Mouse (Mus musculus): ENCODE measurements around the gene Npl. TPM values are rescaled to one million over a fixed set of nuclear protein-coding genes. Genes with fewer than 3 reads are reported as not detected.
"Not testable (repeated sequence)": the region's sequence is repeated elsewhere in the genome, so short reads cannot be mapped to it uniquely, and the experiment has no call there.

The Npl gene
- polyA plus RNA-seq, 1 experiment from 2014 or later = 16.6 TPM

GRCm38 (mm10) chr1:153486120-153486519 is 63.7 kb downstream of the Npl start:
- Histone ChIP-seq H3K36me3 (peaks cover 10% of the 10 kb centered on the region; the same call in 1 of the 2 replicates), H3K4me2 (peak overlapping the region; percentile 67), H3K9ac (peak overlapping the region; percentile 94; the same call in 1 of the 2 replicates), H3K4me3 (replicated peaks) (peak overlapping the region; percentile 87)
- H3K27ac ChIP-seq; H3K4me1 ChIP-seq; H3K9me3 ChIP-seq; H3K27me3 ChIP-seq (replicated peaks); ATAC-seq (ENCODE audit: insufficient read depth, low FRiP score, low read depth): not testable (repeated sequence)
- WGBS = 6% methylated on average over 6 of the region's 6 CpGs

GRCm38 (mm10) chr1:153485201-153485796 is 64.5 kb downstream of the Npl start:
- Histone ChIP-seq H3K9me3 (no peaks in the 10 kb centered on the region), H3K4me2 (peak overlapping the region; percentile 67), H3K36me3 (peaks cover 17% of the 10 kb centered on the region), H3K9ac (no peak overlapping the region), H3K4me1 (peaks cover 4% of the 10 kb centered on the region; the same call in 1 of the 2 replicates), H3K27me3 (replicated peaks) (no peaks in the 10 kb centered on the region), H3K27ac (no peak overlapping the region), H3K4me3 (replicated peaks) (peak overlapping the region; percentile 19)
- ATAC-seq (ENCODE audit: insufficient read depth, low FRiP score, low read depth) = no peak
- 39% methylated on average over 2 of the region's 2 CpGs for WGBS

- no peaks in the 10 kb centered on the region for H3K27me3 ChIP-seq (replicated peaks)
Observed at GRCm38 (mm10) chr1:153481025-153481412, 68.8 kb downstream of the Npl start.

GRCm38 (mm10) chr1:153480386-153481024 is 69.3 kb downstream of the Npl start:
- no peaks in the 10 kb centered on the region for H3K9me3 ChIP-seq
- H3K9ac ChIP-seq = no peak overlapping the region
- H3K27ac ChIP-seq = no peak overlapping the region
- 49% methylated on average over 1 of the region's 1 CpGs for WGBS
- H3K27me3 ChIP-seq (replicated peaks) = no peaks in the 10 kb centered on the region
- H3K4me2 ChIP-seq = no peak overlapping the region
- peaks cover 39% of the 10 kb centered on the region for H3K36me3 ChIP-seq
- H3K4me1 ChIP-seq = no peaks in the 10 kb centered on the region
- no peak overlapping the region for H3K4me3 ChIP-seq (replicated peaks)
- ATAC-seq (ENCODE audit: insufficient read depth, low FRiP score, low read depth) = no peak

More at GRCm38 (mm10) chr1:153481025-153481412, 68.8 kb downstream of the Npl start:
- Histone ChIP-seq H3K27ac (no peak overlapping the region), H3K36me3 (peaks cover 39% of the 10 kb centered on the region), H3K4me2 (no peak overlapping the region), H3K9ac (no peak overlapping the region), H3K4me3 (replicated peaks) (no peak overlapping the region), H3K9me3 (no peaks in the 10 kb centered on the region), H3K4me1 (peaks cover under 1% of the 10 kb centered on the region; the same call in 1 of the 2 replicates)
- ATAC-seq (ENCODE audit: insufficient read depth, low FRiP score, low read depth) = no peak
- 80% methylated on average over 1 of the region's 1 CpGs for WGBS

GRCm38 (mm10) chr1:153479296-153479695 is 70.5 kb downstream of the Npl start:
- ATAC-seq (ENCODE audit: insufficient read depth, low FRiP score, low read depth) = no peak
- Histone ChIP-seq H3K4me3 (replicated peaks) (no peak overlapping the region), H3K4me1 (no peaks in the 10 kb centered on the region), H3K36me3 (peaks cover 43% of the 10 kb centered on the region), H3K27me3 (replicated peaks) (no peaks in the 10 kb centered on the region), H3K9ac (no peak overlapping the region), H3K4me2 (no peak overlapping the region), H3K9me3 (no peaks in the 10 kb centered on the region), H3K27ac (no peak overlapping the region)
- WGBS = 87% methylated on average over 1 of the region's 1 CpGs

GRCm38 (mm10) chr1:153461796-153462195 is 88.0 kb downstream of the Npl start:
- Histone ChIP-seq H3K4me3 (replicated peaks) (no peak overlapping the region), H3K4me1 (no peaks in the 10 kb centered on the region), H3K4me2 (no peak overlapping the region), H3K36me3 (peaks cover 48% of the 10 kb centered on the region), H3K9me3 (no peaks in the 10 kb centered on the region), H3K27me3 (replicated peaks) (no peaks in the 10 kb centered on the region), H3K9ac (no peak overlapping the region), H3K27ac (no peak overlapping the region)
- no peak for ATAC-seq (ENCODE audit: insufficient read depth, low FRiP score, low read depth)
- WGBS = 86% methylated on average over 1 of the region's 1 CpGs

- H3K36me3 ChIP-seq = peaks cover 42% of the 10 kb centered on the region
- ATAC-seq (ENCODE audit: insufficient read depth, low FRiP score, low read depth) = no peak
- H3K4me1 ChIP-seq = no peaks in the 10 kb centered on the region
- no peaks in the 10 kb centered on the region for H3K9me3 ChIP-seq
- H3K4me2 ChIP-seq = no peak overlapping the region
- H3K27me3 ChIP-seq (replicated peaks) = no peaks in the 10 kb centered on the region
- no peak overlapping the region for H3K9ac ChIP-seq
- WGBS = 92% methylated on average over 5 of the region's 5 CpGs
- H3K27ac ChIP-seq = no peak overlapping the region
- H3K4me3 ChIP-seq (replicated peaks) = no peak overlapping the region
Observed at GRCm38 (mm10) chr1:153456137-153456536, 93.7 kb downstream of the Npl start.

GRCm38 (mm10) chr1:153453146-153453642 is 96.7 kb downstream of the Npl start:
- H3K36me3 ChIP-seq = peaks cover 20% of the 10 kb centered on the region
- no peak overlapping the region for H3K27ac ChIP-seq
- no peak overlapping the region for H3K9ac ChIP-seq
- H3K27me3 ChIP-seq (replicated peaks) = no peaks in the 10 kb centered on the region
- no peaks in the 10 kb centered on the region for H3K9me3 ChIP-seq
- no peak overlapping the region for H3K4me2 ChIP-seq
- WGBS = 81% methylated on average over 3 of the region's 3 CpGs
- H3K4me3 ChIP-seq (replicated peaks) = no peak overlapping the region
- no peaks in the 10 kb centered on the region for H3K4me1 ChIP-seq
- ATAC-seq (ENCODE audit: insufficient read depth, low FRiP score, low read depth) = no peak

Other genes starting within 250 kb of the Npl start
- gene Lamc1, start 217.3 kb downstream of the Npl start, polyA plus RNA-seq (2015; fragmentation: Nextera tagmentation; extraction: Ambion mirVana) = 62.9 and 64.0 TPM in 2 replicates
- 0.28 and 0.34 TPM in 2 replicates for gene Shcbp1l, start 124.9 kb downstream of the Npl start, polyA plus RNA-seq (2015; fragmentation: Nextera tagmentation; extraction: Ambion mirVana)
- 30.9 and 32.6 TPM in 2 replicates for gene Dhx9, start 62.4 kb downstream of the Npl start, polyA plus RNA-seq (2015; fragmentation: Nextera tagmentation; extraction: Ambion mirVana)
- gene Rgs8, start 103.0 kb upstream of the Npl start, polyA plus RNA-seq (2015; fragmentation: Nextera tagmentation; extraction: Ambion mirVana) = 0.34 and 0.41 TPM in 2 replicates
- gene Rgs16, start 190.3 kb upstream of the Npl start, polyA plus RNA-seq (2015; fragmentation: Nextera tagmentation; extraction: Ambion mirVana) = 4.5 and 5.1 TPM in 2 replicates
- gene Rnasel, start 199.4 kb upstream of the Npl start, polyA plus RNA-seq (2015; fragmentation: Nextera tagmentation; extraction: Ambion mirVana) = 13.8 and 15.5 TPM in 2 replicates